Mouse (Mus musculus) large intestine, adult 2 months (tissue): ENCODE data around the gene Prrg3. TPM values are rescaled to one million over a fixed set of nuclear protein-coding genes. Genes with fewer than 3 reads are reported as not detected.
"Not testable (repeated sequence)": the region's sequence is repeated elsewhere in the genome, so short reads cannot be mapped to it uniquely, and the experiment has no call there.

Experiments used
- DNase-seq: peaks from one replicate; pipeline ENCODE4 v3.0.0-alpha.2; 2012; ENCODE audit warnings: low read depth, low spot score
- WGBS: fragments of 180-500 bp; shearing (Covaris S2); methylation state at CpG from one replicate; pipeline ENCODE4 v1.1.7; 2018; 5-methylcytosine and 5-hydroxymethylcytosine counted together
- polyA plus RNA-seq: library from polyadenylated mRNA; depleted of rRNA; stranded (reverse); fragments of >200 nt; gene quantifications from 2 replicates; pipeline ENCODE4 v1.2.3, GENCODE M21; 2012; rRNA removed

Prrg3 gene
- polyA plus RNA-seq = 0.48 and 0.49 TPM in 2 replicates

DNA sequence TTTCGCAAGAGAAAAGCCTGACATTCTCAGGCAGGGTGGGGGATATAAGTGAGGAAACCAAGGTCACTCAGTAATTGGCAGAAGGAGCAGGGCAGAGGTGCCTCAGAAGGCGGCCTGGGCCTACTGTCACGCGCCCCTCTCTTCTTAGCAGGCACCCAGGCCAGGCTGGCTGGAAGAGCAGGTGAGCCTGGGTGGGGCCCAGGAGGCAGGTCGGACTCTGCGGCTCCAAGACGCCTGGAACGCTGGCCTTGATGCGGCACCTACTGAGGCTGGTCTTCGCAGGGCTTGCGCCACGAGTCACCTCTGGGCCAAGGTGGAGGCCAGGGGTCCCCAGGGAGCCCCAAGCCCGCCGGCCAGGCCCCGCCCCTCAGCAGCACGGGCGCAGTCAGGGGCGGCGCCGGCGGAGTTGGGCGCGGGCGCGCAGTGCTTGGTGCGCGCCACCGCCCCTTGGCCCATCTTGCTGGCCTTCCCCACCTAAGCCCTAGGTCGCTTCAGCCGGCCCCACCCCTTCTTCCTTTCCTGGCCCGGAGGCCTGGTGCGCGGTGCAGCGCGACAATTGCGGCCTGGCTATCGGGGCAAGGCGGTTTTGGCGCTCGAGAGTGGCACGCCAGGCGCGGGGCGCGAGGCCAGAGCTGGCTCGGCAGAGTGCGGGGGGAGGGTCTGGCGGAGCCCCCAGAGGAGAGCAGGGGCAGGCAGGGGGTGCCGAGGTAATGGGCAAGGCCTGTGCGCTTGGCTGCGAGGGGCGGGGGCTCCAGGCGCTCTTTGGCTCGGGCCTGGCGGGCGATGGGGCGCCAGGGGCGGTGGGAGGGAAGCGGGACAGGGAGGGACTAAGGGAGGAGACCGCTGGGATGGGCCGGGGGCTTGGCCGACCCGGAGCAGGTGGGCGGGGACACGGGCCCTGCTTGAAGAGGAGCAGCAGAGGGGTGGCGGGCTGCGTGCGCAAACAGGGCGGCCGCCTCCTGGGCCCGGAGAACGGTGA is at the start of gene Prrg3:
Gene Prrg3, plus strand, starts transcription at position 552 of the 979 bp plus-strand sequence.
- no peak for DNase-seq
- 14% methylated on average over 71 of the region's 72 CpGs for WGBS

DNA sequence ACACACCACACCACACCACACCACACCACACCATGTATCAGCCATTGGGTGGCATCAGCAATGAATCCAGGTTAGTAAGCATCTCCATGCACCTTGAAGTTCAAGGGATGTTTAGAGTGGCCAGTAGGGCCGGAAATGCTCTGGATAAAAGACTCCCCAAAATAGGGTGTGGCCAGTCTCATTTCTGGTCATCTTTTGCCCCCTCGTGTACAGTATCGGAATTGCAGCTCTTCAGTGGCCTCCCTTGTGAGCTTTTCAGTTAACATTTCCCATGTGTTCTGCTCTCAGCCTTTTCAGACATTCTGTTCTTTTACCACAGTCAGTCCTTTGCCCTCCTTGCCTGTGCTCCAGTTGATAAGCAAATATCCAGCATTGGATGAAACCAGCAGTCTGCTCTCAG is 15.8 kb upstream of the Prrg3 start:
- peak; percentile 0 for DNase-seq
- WGBS = 15% methylated on average over 3 of the region's 3 CpGs

DNA sequence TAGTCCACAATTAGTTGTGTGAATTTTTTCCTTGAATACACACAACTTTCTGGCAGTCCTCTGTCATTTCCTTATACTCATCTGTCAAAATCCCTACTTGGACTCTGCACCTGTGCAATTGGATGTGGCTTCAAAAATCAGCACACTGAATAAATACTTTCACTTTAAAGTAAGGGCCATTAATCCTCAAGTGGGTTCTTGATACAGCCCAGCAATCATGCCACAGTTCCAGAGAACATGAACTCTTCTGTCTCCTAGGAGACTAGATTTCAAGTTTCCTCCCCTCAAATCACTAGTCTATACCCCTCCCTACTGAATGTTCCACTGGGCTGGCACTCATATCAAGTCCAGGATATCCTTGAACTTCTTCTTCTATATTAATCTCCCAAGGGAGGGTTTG is 4.1 kb upstream of the Prrg3 start:
- no peak for DNase-seq

DNA sequence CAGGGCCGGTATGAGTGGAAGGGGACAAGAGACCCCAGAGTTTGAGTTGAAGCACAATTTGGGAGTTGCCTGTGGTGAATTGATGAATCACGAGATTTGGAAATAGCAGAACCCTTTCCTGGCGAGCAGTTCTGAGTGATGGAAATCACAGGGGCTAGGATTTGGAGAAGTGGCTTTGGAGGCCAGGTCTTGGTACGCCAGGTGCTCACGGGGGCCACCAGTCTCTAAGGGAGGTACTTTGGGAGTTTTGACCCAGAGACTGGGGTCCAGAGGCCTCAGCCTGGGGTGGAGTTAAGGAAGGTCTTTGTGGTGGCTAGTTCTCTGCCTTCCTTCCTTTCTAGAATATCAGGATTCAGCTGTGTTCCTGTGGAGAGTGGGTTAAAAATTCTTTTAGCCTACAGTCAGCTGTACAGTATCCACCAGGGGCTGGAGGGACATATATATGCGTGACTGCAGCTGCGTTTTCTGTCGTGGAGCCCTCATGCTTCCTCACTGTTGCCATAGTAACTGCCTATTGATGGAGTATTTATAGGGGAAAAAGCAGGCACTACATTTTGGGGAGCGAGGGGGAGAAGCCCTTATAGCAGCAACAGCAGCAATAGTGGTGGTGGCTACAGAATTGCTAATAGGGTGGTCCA is 970 bp downstream of the Prrg3 start:
- DNase-seq = no peak

DNA sequence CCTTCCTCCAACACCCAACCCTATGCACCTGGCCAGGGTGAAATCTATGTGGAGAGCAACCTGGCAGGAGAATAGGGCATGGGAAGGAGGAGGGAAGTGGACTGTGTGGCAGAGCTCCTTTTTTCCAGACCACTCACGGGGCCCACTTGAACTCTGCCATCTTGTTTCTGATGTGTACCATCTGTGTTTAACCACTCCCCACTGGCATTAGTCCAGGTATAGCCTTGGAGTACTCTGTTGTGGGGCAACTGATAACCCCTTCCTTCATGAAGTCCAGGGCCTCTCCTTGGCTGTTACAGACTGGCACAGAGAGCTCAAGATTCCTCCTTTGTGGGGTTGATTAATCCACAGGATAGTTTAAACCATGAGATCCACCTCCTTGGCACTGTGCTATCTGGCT is 5.8 kb downstream of the Prrg3 start:
- no peak for DNase-seq
- WGBS = 60% methylated on average over 1 of the region's 1 CpGs

More for the DNA sequence above, 970 bp downstream of the Prrg3 start:
- WGBS = 44% methylated on average over 9 of the region's 9 CpGs

DNA sequence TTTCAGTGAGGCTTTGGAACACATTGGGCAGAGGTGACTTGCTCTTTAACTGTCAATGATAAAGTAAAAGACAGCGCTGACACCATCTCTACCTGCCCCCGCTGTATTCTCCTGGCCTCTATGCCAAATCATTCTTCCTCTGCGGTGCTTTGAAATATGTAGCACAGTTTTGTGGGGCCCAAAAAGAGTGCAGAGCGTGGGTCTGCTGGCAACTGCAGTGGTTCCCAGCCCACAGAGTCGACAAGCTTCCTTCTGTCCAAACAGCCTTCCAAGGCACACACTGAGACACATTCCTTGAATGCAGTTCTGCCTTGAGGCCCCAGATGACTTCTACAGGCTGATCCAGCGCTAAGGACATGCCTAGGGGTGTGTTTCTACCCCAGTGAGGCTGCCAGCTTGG is 6.4 kb downstream of the Prrg3 start:
- DNase-seq = no peak
- 69% methylated on average over 6 of the region's 6 CpGs for WGBS

DNA sequence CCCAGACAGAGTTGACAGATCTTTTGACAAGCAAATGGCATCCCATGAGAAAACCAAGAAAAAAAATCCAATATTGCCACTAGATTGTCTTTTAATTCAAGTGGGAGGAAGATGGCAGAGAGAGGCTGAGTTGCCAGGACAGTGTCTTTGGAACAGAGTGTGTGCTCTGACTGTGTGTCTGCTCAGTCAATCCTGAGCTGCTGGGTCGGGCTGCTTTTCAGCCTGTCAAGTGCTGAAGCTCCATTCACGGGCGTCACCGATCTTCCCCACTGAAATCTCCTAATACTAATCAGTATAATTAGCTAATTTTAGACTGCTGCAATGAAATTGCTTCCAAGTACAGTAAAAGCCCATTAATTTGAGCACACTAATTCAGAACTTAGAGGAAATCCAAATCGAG is 8.9 kb downstream of the Prrg3 start:
- DNase-seq = no peak
- WGBS = 85% methylated on average over 5 of the region's 5 CpGs

DNA sequence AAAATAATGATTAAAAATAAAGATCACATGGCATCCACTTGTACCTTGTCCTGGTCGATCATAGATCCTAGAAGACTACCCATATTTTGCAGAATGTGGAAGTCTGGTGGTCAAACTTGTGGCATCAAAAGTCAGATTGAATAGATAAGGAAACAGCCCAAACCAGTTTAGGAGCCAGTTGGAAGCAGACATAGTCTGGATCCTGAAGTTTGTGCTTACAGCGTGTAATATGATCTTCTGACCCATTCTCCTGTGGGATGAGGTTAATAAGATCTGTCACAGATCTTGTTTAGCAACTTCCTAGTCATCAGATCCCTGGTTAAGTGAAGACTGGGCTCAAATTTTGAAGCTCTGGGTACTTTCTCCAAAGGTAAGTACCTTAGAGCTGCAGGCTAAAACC is 10.3 kb downstream of the Prrg3 start, which contains the start of gene Fate1:
Gene Fate1, plus strand, starts transcription at position 301 of the 400 bp plus-strand sequence.
- no peak for DNase-seq
- WGBS = 45% methylated on average over 2 of the region's 2 CpGs

DNA sequence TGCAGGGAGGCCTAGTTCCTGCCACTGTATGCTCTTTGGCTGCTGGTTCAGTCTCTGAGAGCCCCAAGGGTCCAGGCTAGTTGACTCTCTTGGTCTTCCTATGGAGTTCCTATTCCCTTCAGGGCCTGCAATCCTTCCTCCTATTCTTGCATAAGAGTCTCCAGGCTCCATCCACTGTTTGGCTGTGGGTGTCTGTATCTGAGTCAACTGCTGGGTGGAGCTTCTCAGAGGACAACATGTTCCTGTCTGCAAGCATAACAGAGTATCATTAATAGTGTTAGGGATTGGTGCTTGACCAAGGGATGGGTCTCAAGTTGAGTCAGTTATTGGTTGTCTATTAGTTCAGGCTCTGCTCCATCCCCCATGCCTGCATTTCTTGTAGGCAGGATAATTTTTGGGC is 15.3 kb downstream of the Prrg3 start:
- not testable (repeated sequence) for DNase-seq

DNA sequence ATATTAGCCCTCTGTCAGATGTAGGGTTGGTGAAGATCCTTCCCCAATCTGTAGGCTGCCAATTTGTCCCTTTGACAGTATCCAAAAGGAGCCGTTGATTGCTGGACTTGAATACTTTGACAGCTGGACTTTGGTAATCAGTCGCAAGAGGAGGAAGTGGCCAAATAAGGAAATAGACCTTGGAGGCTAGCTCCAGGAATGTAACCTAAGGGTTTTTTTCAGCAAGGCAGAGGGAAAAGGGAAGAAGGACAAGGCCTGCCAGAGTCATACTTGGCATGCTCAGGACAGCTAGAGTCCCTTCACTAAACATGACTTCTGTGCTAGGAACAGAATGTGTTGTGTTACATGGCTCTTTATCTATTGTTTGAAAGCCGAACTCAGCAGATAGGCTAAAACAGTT is 18.0 kb downstream of the Prrg3 start:
- WGBS = 50% methylated on average over 3 of the region's 3 CpGs
- no peak for DNase-seq

DNA sequence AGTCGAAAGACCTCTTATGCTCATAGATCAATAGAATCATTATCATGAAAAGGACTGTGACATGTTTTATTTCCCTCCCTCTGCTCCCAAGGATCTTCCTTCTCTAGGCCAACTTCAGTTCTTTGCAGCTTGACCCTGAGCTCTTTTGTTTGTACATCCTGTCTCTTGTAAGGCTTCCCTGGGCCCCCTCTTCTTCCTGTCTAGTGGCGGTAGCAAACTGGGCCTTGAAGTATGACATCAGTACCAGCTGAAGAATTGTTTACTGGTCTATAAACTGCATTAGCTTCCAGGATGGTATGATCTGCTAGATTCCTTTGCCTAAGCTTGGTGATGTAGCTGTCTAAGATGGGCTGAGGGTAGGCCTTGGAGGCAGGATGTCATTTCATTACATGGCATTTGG is 18.9 kb downstream of the Prrg3 start:
- WGBS = 72% methylated on average over 2 of the region's 2 CpGs
- DNase-seq = no peak

DNA sequence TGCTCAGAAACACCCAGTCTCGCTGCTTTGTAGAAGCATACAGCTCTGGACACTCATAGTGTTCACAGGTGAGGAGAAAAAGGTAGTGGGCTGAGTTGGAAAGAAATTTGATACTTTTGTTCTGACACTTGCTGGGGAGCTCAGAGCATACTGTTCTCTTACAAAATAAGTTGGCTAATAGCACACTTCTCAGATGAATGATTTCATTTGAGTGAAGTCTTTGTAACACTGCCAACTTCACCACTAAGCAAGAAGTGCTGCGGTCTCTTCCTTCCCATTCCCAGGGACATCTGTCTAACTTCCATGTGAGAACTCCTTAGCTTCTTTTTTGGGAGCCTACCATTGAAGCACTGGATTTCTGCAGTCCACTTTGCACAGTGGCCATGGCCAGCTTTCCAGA is 20.8 kb downstream of the Prrg3 start:
- 74% methylated on average over 2 of the region's 2 CpGs for WGBS

DNA sequence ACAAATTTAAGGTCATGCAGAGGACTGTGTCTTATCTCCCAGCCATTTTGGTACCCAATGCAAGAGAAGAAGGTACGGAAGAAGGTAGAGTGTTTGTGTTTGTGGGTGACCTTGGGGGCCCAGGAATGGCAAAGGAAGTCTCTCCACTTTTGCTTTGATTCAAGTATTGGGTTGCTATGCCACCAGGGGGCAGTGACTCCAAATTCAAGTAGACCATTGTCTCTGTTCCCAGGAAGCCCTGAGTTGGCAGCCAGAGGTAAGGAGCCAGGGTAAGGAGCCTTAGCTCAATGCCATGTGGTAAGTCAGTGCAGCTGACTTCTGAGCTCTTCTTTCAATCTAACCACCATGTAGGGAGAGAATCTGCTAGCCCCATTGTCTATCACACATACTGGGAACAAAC is 21.4 kb downstream of the Prrg3 start:
- no peak for DNase-seq
- WGBS = 74% methylated on average over 1 of the region's 1 CpGs

More for the DNA sequence above, 20.8 kb downstream of the Prrg3 start:
- DNase-seq = no peak

DNA sequence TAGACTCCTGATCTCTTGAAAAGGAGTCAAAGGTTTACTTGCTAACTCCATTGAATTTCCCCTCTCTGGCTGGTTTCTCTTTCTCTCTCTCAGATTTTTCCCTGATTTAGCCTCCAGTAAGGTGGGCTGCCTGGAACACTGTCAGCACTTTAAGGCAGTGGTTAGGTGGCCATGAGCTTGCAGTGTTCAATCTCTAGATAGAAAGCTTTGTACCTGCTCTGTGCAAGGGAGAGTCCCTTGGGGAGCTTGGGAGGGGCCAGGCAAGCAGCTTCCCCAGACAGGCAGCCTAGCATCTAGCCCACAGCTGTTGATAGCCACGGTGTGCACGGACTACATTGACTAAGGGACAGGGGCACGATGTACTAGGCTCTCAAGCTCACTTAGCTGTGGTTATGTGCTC is 29.1 kb downstream of the Prrg3 start, which contains the start of gene Cnga2:
Gene Cnga2, plus strand, starts transcription at position 301 of the 400 bp plus-strand sequence.
- DNase-seq = no peak
- WGBS = 70% methylated on average over 3 of the region's 3 CpGs

DNA sequence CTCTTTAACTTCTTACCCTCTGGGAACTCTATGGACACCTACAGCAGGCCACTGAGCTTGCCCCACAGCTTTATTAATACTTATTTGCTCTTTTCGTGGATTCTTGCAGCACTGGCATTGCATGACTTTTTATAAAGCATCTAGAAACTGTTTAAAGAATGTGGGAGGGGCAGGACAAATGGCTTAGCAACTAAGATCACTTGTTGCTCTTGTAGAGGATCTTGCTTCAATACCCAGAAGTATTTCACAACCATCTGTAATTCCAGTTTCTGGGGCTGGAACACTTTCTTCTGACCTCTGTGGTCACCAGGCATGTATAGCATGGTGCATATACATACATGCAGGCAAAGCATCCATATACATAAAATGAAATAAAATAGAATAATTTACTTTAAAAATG is 33.5 kb downstream of the Prrg3 start:
- 38% methylated on average over 1 of the region's 1 CpGs for WGBS
- DNase-seq = no peak

DNA sequence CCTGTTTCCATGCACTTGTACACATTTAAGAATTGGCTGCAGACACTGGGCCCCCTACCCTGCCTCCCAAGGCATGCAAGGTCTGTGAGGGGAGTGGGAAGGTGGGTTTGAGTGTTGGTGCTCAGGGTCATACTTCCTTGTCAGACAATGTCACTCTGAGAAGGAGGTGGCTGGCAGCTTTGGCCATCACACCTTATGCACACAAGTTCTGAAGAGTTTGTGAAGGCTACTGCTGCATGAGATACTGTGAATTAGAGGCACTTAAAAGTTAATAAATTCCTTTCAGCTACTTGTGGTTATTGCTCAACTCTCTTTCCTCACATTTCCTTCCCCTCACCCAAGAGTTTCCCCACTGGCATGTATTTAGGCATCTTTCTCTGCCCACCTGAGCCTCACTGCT is 47.5 kb downstream of the Prrg3 start:
- DNase-seq = no peak

DNA sequence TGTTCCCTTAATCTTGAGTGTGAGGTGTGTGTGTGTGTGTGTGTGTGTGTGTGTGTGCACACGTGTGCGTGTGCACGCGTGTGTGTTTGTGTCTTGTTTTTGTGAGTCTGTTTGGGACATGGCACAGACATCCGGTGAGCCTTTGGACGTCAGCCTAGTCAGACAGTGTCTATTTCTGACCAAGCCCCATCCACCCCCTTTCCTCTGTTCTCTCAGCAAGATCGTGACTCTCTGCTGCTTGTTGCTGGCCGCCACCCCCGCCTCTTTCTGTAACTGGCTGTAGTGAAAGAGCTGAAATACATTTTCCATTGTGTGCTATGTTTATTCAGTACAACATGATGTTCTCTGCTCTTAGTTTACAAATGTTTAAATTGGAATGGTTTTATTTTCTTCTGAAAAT is 49.8 kb downstream of the Prrg3 start:
- WGBS = 47% methylated on average over 9 of the region's 9 CpGs
- no peak for DNase-seq

DNA sequence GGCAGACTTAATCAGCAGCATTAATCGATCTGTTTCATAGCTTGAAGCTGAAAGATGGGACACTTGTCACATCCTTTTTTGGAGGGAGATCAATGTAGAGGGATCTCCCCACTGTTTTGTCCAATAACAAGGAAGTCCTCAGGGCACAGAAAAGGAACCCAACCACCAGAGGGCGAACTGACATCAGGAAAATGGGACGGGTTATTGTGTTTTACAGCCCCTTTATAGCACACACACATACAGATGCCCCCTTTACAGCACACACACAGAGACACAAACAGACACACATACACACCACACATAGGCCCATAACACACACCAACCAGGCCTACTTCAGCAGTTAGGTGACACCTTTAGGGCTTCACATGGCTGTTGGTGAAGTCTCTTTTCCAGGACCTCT is 50.4 kb downstream of the Prrg3 start:
- WGBS = 29% methylated on average over 3 of the region's 3 CpGs
- DNase-seq = no peak

DNA sequence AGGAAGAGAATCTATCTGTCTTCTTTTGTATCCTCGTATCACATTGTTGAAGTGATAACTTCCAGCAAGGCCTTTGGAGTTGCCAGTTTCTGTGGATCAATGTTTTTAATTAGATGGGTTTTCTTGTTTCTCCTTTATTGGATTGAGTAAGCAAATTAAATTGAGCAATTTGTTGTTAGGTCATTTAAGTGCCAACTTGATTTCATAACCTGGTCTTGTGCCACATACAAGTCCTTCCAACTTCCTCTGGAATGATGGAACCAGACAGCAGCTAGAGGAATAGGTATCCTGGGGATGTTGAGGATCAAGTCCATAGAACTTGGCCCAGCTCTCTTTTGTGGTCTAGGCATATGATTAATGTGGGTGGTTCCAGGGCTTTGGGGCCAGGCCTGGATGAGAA is 59.8 kb downstream of the Prrg3 start:
- 91% methylated on average over 1 of the region's 1 CpGs for WGBS
- DNase-seq = no peak
